Mouse (Mus musculus) hindbrain, postnatal 0 days (tissue): ENCODE data around the gene Bace2. TPM values are rescaled to one million over a fixed set of nuclear protein-coding genes. Genes with fewer than 3 reads are reported as not detected.

Experiments used
- ATAC-seq: fragments of 200-750 bp; cut with Nextera tagmentation; 2 replicates; pipeline ENCODE4 v1.8.0; 2017; ENCODE audit warnings: mild to moderate bottlenecking, moderate TSS enrichment, moderate library complexity
- DNase-seq: peaks from one replicate; pipeline ENCODE4 v3.0.0-alpha.2; 2015; ENCODE audit warnings: low spot score
- H3K27ac ChIP-seq: fragments of 300-500 bp; sonication (generic); 2 replicates; pipeline ENCODE4 v1.5.1; 2014; ENCODE audit warnings: mild to moderate bottlenecking
- H3K27me3 ChIP-seq: fragments of 300-500 bp; sonication (generic); 2 replicates; pipeline ENCODE4 v1.6.1; 2014; ENCODE audit warnings: low read length, mixed read lengths; ENCODE audit not compliant: insufficient read depth
- H3K36me3 ChIP-seq: fragments of 300-500 bp; sonication (generic); 2 replicates; pipeline ENCODE4 v1.6.1; 2014; ENCODE audit warnings: low read length, mixed read lengths; ENCODE audit not compliant: insufficient read depth
- H3K4me1 ChIP-seq: fragments of 300-500 bp; sonication (generic); 2 replicates; pipeline ENCODE4 v1.6.1; 2014; ENCODE audit warnings: antibody characterized with exemption, low read length, mixed read lengths; ENCODE audit not compliant: insufficient read depth
- H3K4me2 ChIP-seq: fragments of 300-500 bp; sonication (generic); 2 replicates; pipeline ENCODE4 v1.6.1; 2014; ENCODE audit warnings: low read depth, mild to moderate bottlenecking, low read length, moderate library complexity, mixed read lengths
- H3K4me3 ChIP-seq: fragments of 300-500 bp; sonication (generic); 2 replicates; pipeline ENCODE4 v1.5.1; 2014; ENCODE audit warnings: low read length
- H3K9ac ChIP-seq: fragments of 300-500 bp; sonication (generic); replicated peaks from 2 replicates; pipeline ENCODE4 v1.6.1; 2014; ENCODE audit warnings: mild to moderate bottlenecking, low read length, moderate library complexity, mixed read lengths
- H3K9me3 ChIP-seq: fragments of 300-500 bp; sonication (generic); 2 replicates; pipeline ENCODE4 v1.6.1; 2016; ENCODE audit warnings: low read length, mixed read lengths
- CTCF ChIP-seq: IDR thresholded peaks from 2 replicates; pipeline ENCODE4 v1.5.1; 2016; ENCODE audit warnings: antibody characterized with exemption, control low read depth, low read depth
- WGBS: fragments of 180-500 bp; shearing (Covaris S2); extraction: QIAGEN DNeasy Blood & Tissue Kit; methylation state at CpG from one replicate; pipeline ENCODE4 v1.1.7; 2014; 5-methylcytosine and 5-hydroxymethylcytosine counted together
- polyA plus RNA-seq: library from polyadenylated mRNA; unstranded; fragments of >200 nt; fragmentation: Nextera tagmentation; extraction: Ambion mirVana; gene quantifications from 2 replicates; pipeline ENCODE4 v1.2.1, GENCODE M21; 2015
- total RNA-seq: library from RNA; depleted of rRNA; stranded (reverse); fragments of >200 nt; gene quantifications from 2 replicates; pipeline ENCODE4 v1.2.3, GENCODE M21; 2014

The Bace2 gene
- total and polyA plus RNA-seq, 2 experiments from 2014 or later, result 1.5 to 6.1 TPM

DNA sequence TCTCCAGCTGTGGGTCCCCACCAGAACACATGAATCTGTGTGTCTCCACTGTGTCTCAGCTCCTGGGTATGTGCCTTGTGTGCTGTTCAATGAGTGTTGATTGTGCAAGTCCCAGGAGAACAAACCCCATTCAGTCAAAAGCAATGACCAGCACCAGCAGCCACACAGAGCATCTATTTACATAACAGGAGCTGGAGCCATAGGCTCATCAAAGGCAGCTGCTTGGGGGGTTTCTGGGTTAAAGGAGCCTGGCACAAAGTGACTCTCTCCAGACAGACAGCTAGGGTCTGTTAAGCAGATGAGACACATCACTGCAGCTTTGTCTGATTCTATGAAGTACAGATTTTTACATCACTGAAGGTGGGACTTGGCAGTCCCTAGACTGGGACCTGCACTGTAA lies 33.9 kb upstream of the Bace2 start:
- DNase-seq, result peak; percentile 29
- no peak for TF ChIP-seq CTCF
- peak; percentile 77; the same call in 1 of the 2 replicates for ATAC-seq

DNA sequence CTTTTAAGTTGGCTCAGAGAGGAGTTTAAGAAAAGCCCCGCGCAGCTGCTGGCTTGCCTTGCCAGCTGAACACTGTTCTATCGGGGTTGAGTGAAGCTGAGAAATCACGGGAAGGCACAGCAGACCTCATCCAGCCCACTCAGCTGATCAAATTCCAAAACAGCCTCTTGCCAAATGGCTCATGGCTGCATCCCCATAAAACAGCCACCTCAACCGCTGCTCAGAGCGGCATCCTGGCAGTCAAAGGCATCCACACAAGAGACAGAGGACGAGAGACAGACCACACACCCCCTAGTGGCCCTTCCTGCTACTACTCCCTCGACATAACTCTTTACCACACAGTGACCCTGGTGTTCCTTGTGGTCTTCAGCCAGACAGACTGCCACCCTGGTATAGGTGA lies 30.6 kb upstream of the Bace2 start:
- H3K27me3 ChIP-seq, result no peaks in the 10 kb centered on the region
- H3K36me3 ChIP-seq, result no peaks in the 10 kb centered on the region
- H3K4me3 ChIP-seq, result no peak overlapping the region
- peak; percentile 79 for TF ChIP-seq CTCF
- H3K9me3 ChIP-seq, result no peaks in the 10 kb centered on the region
- H3K9ac ChIP-seq, result no peak overlapping the region
- DNase-seq, result peak; percentile 58
- H3K4me2 ChIP-seq, result no peak overlapping the region
- H3K27ac ChIP-seq, result no peak overlapping the region
- 26% methylated on average over 8 of the region's 8 CpGs for WGBS
- 0 out of 2 replicates have a peak, but pooled peaks have one; percentile 45 for ATAC-seq
- no peaks in the 10 kb centered on the region for H3K4me1 ChIP-seq

More for the DNA sequence above, 33.9 kb upstream of the Bace2 start:
- Histone ChIP-seq H3K4me2 (no peak overlapping the region), H3K27me3 (no peaks in the 10 kb centered on the region), H3K27ac (no peak overlapping the region), H3K4me3 (no peak overlapping the region), H3K4me1 (no peaks in the 10 kb centered on the region), H3K9ac (no peak overlapping the region), H3K36me3 (no peaks in the 10 kb centered on the region), H3K9me3 (no peaks in the 10 kb centered on the region)

DNA sequence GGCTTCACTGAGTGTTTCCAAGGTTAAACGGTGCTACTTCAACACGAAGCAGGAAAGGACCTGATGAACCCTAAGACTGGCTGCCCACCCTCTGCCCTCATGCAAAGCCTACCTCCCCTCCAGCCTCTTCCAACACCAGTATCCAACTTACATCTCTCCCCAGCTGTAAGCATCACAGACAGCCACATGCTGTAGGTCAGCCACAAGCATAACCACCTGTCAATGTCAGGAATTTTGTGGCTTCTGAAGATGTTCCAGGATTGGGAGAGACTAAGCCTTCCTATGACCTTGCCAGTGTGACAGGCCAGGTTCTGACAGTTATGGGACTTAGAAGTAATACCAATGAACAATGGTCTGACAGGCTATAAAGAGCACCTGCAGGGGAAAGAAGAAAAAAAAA lies 27.9 kb upstream of the Bace2 start:
- no peak for ATAC-seq
- H3K4me1 ChIP-seq, result no peaks in the 10 kb centered on the region

DNA sequence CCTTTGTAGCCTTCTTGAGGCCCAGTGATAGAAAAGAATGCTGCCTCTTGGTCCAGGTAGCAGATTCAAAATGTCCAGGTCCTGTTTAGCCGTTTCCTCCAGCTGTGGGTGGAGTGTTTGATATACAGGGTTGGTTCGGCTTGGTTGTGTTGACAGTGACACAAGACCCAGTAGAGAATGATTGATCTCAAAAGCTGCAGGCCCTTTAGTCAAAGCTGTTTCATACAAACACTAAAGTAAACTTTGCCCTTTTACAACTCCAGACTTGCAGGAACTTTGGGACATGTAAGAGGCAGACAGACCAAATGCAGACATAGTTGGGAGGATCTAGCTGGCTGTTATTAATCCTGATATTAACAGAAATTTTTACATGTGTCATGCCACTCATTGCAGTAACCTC lies 3.5 kb upstream of the Bace2 start:
- Histone ChIP-seq H3K9ac (no peak overlapping the region), H3K4me3 (no peak overlapping the region), H3K9me3 (no peaks in the 10 kb centered on the region), H3K27ac (no peak overlapping the region), H3K4me1 (0 out of 2 replicates have a peak, but pooled peaks cover 5% of the 10 kb centered on the region), H3K27me3 (peaks cover 4% of the 10 kb centered on the region; the same call in 1 of the 2 replicates), H3K36me3 (no peaks in the 10 kb centered on the region), H3K4me2 (no peak overlapping the region)
- no peak for TF ChIP-seq CTCF
- DNase-seq (no peak), ATAC-seq (no peak)
- 84% methylated on average over 2 of the region's 2 CpGs for WGBS

More for the DNA sequence above, 27.9 kb upstream of the Bace2 start:
- H3K9me3 ChIP-seq, result no peaks in the 10 kb centered on the region
- no peak overlapping the region for H3K4me2 ChIP-seq
- no peak overlapping the region for H3K9ac ChIP-seq
- no peak overlapping the region for H3K27ac ChIP-seq
- 89% methylated on average over 2 of the region's 2 CpGs for WGBS
- H3K27me3 ChIP-seq, result no peaks in the 10 kb centered on the region
- no peak overlapping the region for H3K4me3 ChIP-seq
- TF ChIP-seq CTCF, result no peak
- DNase-seq, result no peak
- no peaks in the 10 kb centered on the region for H3K36me3 ChIP-seq

DNA sequence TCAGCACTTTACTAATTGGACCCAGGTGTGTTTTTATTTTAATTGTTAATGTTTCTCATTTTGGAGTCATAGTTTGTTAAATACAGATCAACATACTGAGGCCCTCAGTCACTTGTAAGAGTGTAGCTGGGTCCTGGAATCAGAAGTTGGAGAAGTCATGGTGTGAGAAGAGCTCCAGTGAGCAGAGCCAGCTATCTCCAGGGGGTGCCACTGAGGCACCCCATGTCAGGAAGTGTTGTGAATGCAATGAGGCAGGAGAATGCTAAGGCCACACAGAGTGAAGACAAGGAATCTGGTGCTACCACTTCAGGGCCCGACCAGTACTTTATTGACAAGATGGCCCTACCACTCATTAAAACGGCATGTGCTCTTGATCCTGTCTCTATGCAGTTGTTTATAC lies 1.9 kb upstream of the Bace2 start:
- no peak for DNase-seq
- no peak for ATAC-seq
- no peak overlapping the region for H3K4me2 ChIP-seq
- 79% methylated on average over 2 of the region's 2 CpGs for WGBS
- H3K4me3 ChIP-seq, result no peak overlapping the region
- no peaks in the 10 kb centered on the region for H3K36me3 ChIP-seq
- no peaks in the 10 kb centered on the region for H3K9me3 ChIP-seq
- no peak overlapping the region for H3K27ac ChIP-seq
- 0 out of 2 replicates have a peak, but pooled peaks cover 5% of the 10 kb centered on the region for H3K4me1 ChIP-seq
- no peak overlapping the region for H3K9ac ChIP-seq
- no peak for TF ChIP-seq CTCF
- peaks cover 6% of the 10 kb centered on the region; the same call in 1 of the 2 replicates for H3K27me3 ChIP-seq

DNA sequence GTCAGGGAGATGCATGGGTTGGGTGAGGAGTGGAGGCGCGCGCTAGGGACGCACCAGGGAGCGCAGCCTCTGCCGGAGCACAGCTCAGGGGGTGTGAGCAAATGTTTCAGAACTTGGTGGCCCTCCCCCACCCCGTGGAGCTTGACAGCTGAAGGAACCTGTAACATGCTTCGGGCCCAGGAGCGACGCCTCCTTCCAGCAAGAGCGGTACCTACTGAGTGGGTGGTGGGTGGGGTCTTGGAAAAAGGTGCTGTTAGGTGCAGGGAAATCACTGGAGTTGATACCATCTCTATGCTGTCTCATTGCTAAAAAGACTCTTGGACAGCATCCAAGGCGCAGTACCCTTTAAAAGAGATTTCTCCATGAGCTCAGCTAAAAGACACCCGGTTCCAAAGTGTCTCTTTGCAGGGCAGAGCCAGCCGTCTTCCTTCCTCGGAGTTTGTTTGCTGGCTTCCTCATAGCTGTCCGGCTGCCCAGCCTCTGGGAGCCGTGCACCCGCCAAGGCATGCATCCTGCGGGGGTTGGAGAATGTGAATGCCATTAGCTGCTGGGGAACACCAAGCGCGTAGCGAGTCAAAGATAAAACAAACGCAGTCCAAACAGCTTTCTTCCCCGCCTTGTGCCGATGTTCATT lies 763 bp downstream of the Bace2 start:
- H3K36me3 ChIP-seq, result no peaks in the 10 kb centered on the region
- H3K27me3 ChIP-seq, result peaks cover 6% of the 10 kb centered on the region; the same call in 1 of the 2 replicates
- no peaks in the 10 kb centered on the region for H3K9me3 ChIP-seq
- TF ChIP-seq CTCF, result no peak
- H3K9ac ChIP-seq, result peak overlapping the region; percentile 33; the same call in 1 of the 2 replicates
- peak overlapping the region; percentile 96 for H3K4me2 ChIP-seq
- H3K4me1 ChIP-seq, result 0 out of 2 replicates have a peak, but pooled peaks cover 5% of the 10 kb centered on the region
- WGBS, result 1% methylated on average over 25 of the region's 25 CpGs
- peak; percentile 42 for DNase-seq
- peak overlapping the region; percentile 49 for H3K4me3 ChIP-seq
- H3K27ac ChIP-seq, result no peak overlapping the region
- peak; percentile 70 for ATAC-seq

DNA sequence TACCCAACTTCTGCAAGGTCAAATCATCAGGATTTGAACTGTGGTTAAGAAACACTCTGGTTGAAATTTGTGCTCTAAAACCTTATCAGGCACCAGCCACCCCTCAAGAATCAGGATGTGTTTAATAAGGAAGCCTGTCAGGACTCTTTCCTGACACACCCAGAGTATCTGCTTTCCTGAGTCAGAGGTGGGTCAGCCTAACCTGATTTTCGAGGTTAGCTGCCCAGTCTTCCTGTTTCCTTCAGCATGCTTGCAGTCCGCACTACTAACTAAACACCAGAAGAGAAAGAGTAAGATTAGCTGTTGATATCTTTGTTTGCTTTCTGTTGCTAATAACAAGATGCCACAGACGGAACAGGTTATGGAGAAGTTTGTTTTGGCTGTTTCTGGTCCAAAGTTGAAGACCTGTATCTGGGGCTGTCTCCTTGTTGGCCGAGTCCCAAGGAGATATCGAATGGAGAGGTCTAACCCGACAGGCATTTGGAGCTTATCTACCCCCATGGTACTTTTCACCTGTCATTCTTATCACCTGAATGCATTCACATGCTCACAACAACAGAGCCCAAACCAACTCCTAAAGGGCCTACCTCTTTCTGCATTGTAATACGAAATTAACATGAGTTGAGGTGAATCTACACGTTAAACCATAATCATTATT lies 5.8 kb downstream of the Bace2 start:
- Histone ChIP-seq H3K4me1 (no peaks in the 10 kb centered on the region), H3K4me3 (no peak overlapping the region), H3K4me2 (no peak overlapping the region), H3K9ac (no peak overlapping the region), H3K36me3 (no peaks in the 10 kb centered on the region), H3K9me3 (no peaks in the 10 kb centered on the region), H3K27me3 (0 out of 2 replicates have a peak, but pooled peaks cover 3% of the 10 kb centered on the region), H3K27ac (no peak overlapping the region)
- no peak for TF ChIP-seq CTCF
- WGBS, result 89% methylated on average over 8 of the region's 8 CpGs
- no peak for ATAC-seq
- no peak for DNase-seq
